Mouse (Mus musculus) naive thymus-derived CD4-positive, alpha-beta T cell, adult 2 months (primary cell): ENCODE data around the gene Wdtc1.

Experiments
- DNase-seq: peaks from one replicate; pipeline ENCODE4 v3.0.0-alpha.2; 2011; ENCODE audit warnings: low read depth

Wdtc1 gene

DNA sequence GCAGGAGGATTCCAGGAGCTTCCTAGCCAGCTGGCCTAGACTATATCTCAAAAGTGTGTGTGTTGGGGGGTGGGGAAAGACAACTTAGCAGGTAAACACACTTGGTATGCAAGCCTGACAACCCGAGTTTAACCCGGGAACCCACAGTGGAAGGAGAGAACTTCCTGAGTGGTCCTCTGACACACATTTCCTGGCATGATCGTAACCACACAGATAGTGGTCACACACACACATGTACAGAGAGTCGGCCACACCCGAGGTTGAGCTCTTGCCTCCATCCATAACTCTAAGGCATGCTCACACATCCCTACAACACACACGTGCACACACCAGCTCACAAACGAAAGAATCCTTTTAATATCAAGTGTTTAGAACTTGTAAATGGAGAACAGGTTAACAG is 25.2 kb downstream of the Wdtc1 start:
- DNase-seq, result no peak

DNA sequence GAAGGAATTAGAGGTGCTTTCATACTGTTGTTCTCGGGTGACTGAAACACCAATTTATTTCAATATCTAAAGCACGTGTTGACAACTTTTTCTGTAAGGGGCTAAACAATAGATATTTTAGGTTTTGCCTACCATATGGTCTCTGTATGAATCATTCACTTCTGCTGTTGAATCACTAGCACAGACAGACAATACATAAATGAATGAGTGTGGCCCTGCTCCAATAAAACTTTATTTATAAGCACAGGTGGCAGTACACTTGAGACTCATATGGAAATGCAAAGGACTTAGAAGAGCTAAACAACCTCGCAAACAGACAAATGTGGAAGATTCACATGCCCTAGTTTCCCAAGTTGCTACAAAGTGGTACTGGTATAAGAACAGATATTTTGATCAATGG is 33.6 kb downstream of the Wdtc1 start:
- DNase-seq, result no peak

DNA sequence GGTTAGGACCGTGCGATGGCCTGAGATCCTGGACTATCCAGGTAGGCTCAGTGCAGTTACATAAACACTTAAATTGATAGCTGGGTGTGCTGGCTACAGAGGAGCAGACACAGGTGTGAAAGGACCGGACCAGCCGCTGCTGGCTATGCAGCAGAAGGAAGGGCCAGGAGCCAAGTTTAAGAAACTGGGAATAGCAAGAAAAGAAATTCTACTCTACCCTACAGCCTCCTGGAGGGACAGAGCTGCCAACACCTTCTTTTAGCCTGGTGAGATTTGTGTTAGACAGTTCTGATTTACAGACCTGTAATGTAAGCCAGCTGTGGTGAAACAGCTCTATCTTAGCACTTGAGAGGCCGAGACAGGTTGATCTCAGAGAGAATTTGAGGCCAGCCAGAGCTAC is 37.3 kb downstream of the Wdtc1 start:
- DNase-seq, result no peak

- DNase-seq, result no peak
Measured at GRCm38 (mm10) chr4:133314896-133315295, 38.4 kb downstream of the Wdtc1 start.

DNA sequence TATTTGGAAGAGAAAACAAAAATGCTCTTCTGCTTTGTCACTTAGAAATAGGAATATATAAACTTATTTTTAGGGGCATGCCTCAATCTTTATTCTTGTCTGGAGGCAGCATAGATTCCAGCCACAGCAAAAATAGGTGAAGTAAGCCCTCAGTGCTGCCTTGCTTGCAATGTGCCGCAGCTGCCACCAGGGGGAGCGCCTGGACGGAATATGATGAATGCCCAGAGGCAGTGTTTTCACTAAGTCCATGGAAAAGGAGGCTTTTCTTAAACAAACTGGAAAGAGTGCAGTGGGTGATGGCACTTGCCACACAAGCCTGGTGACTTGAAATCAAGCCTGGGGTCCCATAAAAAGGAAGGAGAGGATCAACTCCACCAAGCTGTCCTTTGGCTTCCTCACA is 43.3 kb downstream of the Wdtc1 start:
- DNase-seq, result peak; percentile 87

DNA sequence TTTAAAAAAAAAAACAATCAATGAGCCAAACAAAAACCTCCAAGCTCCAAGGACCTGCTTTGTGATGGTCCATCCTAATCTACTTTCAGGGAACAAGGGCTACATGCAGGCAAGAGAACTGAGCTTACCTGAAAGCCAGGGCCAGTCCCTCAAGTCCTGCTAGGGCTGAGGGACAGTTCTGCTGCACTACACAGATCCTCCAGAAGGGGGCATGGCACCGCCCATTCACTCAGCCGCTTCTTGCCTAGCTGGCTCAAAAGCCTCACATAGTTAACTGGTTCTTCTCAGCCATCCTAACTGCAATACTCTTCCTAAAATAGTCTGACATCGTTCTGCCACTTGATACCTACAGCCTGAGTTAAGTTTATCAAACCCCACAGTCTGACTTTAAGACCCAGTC is 46.0 kb downstream of the Wdtc1 start:
- peak; percentile 85 for DNase-seq

DNA sequence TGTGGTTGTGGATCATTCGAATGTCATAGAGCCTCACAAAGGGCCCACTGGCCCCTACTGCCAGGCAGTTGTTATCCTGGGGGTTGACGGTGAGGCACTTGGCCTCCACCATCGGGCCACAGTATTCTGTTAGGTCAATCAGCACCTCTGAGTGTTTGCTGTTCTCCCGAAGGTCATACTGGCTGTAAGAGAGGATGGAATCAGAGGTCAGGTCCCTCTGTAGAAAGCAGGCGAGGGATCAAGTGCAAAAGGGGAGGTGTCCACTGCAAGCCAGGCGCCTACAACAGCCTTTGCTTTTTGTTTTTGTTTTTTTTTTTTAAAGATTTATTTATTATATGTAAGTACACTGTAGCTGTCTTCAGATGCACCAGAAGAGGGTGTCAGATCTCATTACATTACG is 47.5 kb downstream of the Wdtc1 start:
- no peak for DNase-seq

GRCm38 (mm10) chr4:133304770-133305169 is 48.5 kb downstream of the Wdtc1 start:
- DNase-seq, result no peak

- no peak for DNase-seq
Measured at GRCm38 (mm10) chr4:133302668-133303067, 50.6 kb downstream of the Wdtc1 start.

GRCm38 (mm10) chr4:133301802-133302201 is 51.5 kb downstream of the Wdtc1 start:
- DNase-seq, result peak; percentile 76

GRCm38 (mm10) chr4:133300421-133300820 is 52.9 kb downstream of the Wdtc1 start:
- DNase-seq, result no peak

- DNase-seq, result no peak
Measured at GRCm38 (mm10) chr4:133299701-133300100, 53.6 kb downstream of the Wdtc1 start.

DNA sequence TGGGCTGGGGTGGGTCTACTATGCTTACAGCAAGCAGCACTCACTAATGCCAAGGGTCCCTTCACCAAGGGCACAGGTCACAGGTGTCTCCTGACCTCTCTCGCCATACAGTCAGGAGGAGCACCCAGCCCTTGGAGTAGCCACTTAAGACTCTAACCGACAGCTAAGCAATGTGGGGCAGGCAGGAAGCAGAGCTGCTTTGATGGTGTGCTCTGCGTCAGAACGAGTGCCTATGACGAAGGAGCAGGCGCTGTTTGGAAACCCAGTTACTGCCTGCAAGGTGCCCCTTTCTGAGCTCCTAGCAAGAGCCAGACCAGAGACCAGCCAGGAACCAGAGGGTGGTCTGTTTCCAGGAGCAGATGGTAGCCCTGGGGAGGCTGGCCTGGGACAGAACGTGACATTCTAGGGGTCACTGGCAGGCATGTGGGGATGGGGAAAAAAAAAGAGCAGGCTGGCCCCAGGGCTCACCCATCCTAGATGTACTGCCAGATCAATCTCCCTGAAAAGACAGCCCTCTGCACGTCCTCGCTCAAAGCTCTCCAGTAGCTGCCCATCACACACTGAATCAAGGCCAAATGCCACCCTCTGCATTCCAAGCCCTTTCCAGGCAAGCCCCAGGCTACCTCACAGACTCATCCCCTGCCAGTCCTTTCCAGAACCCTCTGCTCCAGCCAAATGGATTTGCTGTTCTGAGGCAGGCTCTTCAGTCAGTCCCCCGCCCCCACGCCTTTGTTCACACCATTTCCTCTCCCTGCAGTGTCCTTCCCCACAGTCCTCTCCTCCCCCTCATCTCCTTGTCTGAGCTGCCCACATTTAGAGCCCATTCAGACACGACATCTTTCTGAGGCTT is 54.5 kb downstream of the Wdtc1 start:
- peak; percentile 87 for DNase-seq

GRCm38 (mm10) chr4:133297801-133298238 is 55.5 kb downstream of the Wdtc1 start:
- peak; percentile 90 for DNase-seq

DNA sequence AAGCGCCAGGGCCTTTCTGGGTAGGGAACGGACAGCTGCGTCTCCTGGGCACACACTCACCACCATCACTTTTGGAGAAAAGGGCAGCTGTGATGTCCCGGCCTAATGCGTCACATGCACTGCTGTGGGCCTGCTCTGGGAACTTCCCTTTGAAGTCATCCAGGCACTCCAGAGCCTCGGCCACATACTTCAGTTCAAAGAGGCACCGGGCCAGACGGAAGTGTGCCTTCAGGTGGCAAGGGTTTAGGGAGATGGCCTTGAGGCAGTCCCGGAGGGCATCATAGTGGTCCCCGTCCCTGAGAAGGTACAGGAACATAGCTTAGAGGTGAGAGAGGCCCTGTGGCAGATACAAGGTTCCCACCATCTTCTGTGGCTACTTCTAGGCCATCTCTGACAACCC is 55.9 kb downstream of the Wdtc1 start:
- no peak for DNase-seq

DNA sequence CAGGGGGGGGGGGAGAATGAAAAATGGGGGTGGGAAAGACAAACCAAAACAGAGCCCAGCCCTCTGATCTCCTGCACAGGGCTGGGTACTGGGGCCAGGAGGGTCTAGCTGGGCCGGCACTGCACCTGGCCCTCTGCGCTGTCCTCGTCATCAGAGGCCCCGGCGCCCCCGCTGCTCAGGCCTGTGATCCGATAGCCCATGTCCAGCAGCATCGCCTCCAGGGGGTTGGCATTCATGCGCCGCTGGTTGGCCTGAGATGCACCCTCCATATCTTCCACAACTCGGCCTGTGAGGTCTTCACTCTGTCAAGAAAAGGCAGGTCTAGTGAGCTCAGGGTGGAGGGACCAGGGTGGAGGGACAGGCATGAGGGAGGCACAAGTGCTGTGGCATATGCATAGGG is 59.2 kb downstream of the Wdtc1 start:
- no peak for DNase-seq

DNA sequence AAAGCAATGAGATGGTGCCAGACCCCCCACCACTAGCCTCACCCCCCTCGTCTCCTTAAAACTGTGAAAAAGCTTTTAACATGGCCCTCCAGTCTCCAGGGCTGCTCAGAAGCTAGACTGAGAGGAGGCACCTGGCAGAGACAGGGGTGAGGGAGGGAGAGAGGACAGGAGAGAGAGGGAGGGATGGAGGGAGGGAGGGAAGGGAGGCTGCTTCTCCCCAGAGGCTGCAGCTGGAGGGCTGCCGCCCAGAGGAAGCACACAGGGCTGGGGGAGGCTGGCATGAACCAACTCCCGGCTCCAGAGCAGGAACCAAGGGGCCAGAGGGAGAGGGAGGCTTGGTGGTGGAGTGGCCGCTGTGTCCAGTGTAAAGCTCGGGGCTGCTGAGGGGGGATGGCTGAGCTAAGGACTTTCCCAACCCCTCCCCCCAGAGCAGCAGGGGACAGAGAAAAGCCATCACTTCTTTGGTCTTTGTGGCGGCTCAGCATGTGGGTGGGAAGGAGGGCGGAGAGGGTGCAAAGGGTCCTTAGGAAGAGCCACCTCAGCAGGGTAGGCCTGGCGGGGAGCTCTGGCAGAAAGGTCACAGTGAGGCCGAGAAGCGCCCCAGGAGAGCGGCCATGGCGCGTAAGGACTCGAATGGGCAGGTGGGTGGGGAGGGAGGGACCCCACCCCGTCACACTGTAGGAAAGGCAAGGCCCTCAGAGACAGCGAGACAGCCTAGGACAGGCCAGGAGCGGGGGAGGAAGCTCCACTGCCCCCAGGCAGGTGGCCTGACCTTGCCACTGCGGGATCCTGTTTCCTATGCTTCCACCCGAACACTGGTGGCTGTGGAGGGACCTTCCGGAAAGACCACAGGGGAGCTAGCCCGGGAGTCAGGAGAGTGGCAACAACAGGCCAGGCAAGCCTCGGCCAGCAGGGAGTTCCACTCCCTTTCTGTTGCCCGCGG is 60.1 kb downstream of the Wdtc1 start:
- no peak for DNase-seq

GRCm38 (mm10) chr4:133292405-133292804 is 60.9 kb downstream of the Wdtc1 start:
- no peak for DNase-seq

- DNase-seq, result no peak
Measured at GRCm38 (mm10) chr4:133291255-133291654, 62.0 kb downstream of the Wdtc1 start.

GRCm38 (mm10) chr4:133286476-133287077 is 66.7 kb downstream of the Wdtc1 start:
- DNase-seq, result no peak

DNA sequence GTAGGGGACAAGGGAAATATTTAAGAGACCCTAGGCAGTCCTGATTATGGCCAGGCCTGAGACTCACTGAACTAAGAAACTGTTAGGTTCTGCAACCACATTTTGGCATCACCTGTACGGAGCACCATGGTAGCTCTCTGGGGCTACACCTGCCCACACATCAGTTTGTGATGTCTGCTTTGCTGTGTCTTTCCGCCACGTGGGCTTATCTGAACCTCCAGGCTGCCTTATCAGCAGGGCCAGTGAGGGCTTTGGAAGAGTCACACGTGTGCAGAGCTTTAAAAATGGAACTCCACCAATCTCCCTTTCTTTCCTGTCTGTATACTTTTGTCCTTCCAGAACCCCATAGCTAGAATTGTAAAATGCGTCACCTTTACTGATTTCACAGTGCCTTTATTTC is 67.3 kb downstream of the Wdtc1 start:
- DNase-seq, result no peak

DNA sequence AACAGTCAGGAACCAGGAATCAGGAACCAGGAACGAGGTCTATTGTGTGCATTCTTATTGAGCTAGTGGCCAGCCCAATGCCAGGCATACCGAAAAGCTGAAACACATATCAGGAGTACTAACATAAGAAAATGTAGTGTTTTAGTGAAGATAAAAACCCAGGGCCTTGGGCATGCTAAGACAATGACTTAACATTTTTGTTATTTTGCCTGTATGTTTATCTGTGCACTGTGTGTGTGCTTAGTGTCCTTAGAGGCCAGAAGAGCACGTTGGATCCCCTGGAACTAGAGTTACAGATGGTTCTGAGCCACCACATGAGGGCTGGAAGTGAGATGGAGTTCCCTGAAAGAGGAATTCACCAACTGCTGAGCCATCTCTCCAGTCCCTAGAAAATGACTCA is 68.0 kb downstream of the Wdtc1 start:
- DNase-seq, result no peak

GRCm38 (mm10) chr4:133282656-133283055 is 70.6 kb downstream of the Wdtc1 start:
- DNase-seq, result no peak
